Mouse (Mus musculus): Measurements from ENCODE around the gene Egfr. TPM values are rescaled to one million over a fixed set of nuclear protein-coding genes. Genes with fewer than 3 reads are reported as not detected.

Gene Egfr
- polyA plus RNA-seq, 1 experiment from 2014 or later: 21.8 TPM

GRCm38 (mm10) chr11:16767984-16768383, 16.0 kb downstream of the Egfr start:
- Histone ChIP-seq H3K9me3 (ENCODE audit: control insufficient read depth, low read depth, low read length) (no peaks in the 10 kb centered on the region), H3K27ac (ENCODE audit: low read length) (no peak overlapping the region), H3K4me2 (replicated peaks; ENCODE audit: low read depth, low read length) (no peak overlapping the region), H3K9ac (replicated peaks; ENCODE audit: low read depth, low read length) (no peak overlapping the region), H3K4me3 (ENCODE audit: low read depth, low read length) (no peak overlapping the region), H3K27me3 (ENCODE audit: control insufficient read depth, insufficient read depth, low read length) (no peaks in the 10 kb centered on the region), H3K36me3 (ENCODE audit: control insufficient read depth, insufficient read depth, low read length) (no peaks in the 10 kb centered on the region), H3K4me1 (ENCODE audit: control insufficient read depth, insufficient read depth, low read length) (peaks cover 16% of the 10 kb centered on the region)
- WGBS: 92% methylated on average over 2 of the region's 2 CpGs
- no peak for ATAC-seq (ENCODE audit: insufficient number of reproducible peaks, insufficient read depth, low FRiP score, low read depth)

DNA sequence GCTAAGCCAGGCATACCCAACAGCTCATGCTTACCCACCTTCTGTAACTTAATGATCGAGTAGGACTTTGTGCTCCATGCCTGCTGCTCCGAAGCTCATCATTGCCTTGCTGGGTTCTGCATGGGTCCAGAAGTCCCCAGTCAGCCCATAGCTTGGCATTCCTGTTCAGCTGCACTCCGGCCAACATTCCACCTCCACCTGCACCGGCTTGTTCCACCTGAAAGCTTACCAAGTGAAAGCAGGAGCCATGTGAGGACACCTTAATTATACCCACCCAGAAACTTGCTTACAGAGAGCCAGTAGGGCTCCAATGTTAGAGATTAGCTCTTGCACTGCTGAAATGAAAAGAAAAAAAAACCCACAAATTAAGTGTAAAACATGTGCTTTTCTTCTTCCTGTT, 17.3 kb downstream of the Egfr start:
- no peaks in the 10 kb centered on the region for H3K9me3 ChIP-seq (ENCODE audit: control insufficient read depth, low read depth, low read length)
- H3K27ac ChIP-seq (ENCODE audit: low read length): peak overlapping the region; percentile 40; the same call in 1 of the 2 replicates
- H3K36me3 ChIP-seq (ENCODE audit: control insufficient read depth, insufficient read depth, low read length): no peaks in the 10 kb centered on the region
- ATAC-seq (ENCODE audit: insufficient number of reproducible peaks, insufficient read depth, low FRiP score, low read depth): no peak
- H3K27me3 ChIP-seq (ENCODE audit: control insufficient read depth, insufficient read depth, low read length): no peaks in the 10 kb centered on the region
- no peak overlapping the region for H3K4me2 ChIP-seq (replicated peaks; ENCODE audit: low read depth, low read length)
- H3K4me3 ChIP-seq (ENCODE audit: low read depth, low read length): no peak overlapping the region
- H3K4me1 ChIP-seq (ENCODE audit: control insufficient read depth, insufficient read depth, low read length): peaks cover 16% of the 10 kb centered on the region
- H3K9ac ChIP-seq (replicated peaks; ENCODE audit: low read depth, low read length): no peak overlapping the region
- WGBS: 81% methylated on average over 4 of the region's 4 CpGs

- ATAC-seq (ENCODE audit: insufficient number of reproducible peaks, insufficient read depth, low FRiP score, low read depth): peak; percentile 76; the same call in 1 of the 2 replicates
- H3K27me3 ChIP-seq (ENCODE audit: control insufficient read depth, insufficient read depth, low read length): no peaks in the 10 kb centered on the region
- peaks cover 16% of the 10 kb centered on the region for H3K4me1 ChIP-seq (ENCODE audit: control insufficient read depth, insufficient read depth, low read length)
- H3K4me3 ChIP-seq (ENCODE audit: low read depth, low read length): no peak overlapping the region
- H3K9ac ChIP-seq (replicated peaks; ENCODE audit: low read depth, low read length): no peak overlapping the region
- H3K27ac ChIP-seq (ENCODE audit: low read length): no peak overlapping the region
- WGBS: 40% methylated on average over 3 of the region's 3 CpGs
- no peaks in the 10 kb centered on the region for H3K9me3 ChIP-seq (ENCODE audit: control insufficient read depth, low read depth, low read length)
- no peaks in the 10 kb centered on the region for H3K36me3 ChIP-seq (ENCODE audit: control insufficient read depth, insufficient read depth, low read length)
- no peak overlapping the region for H3K4me2 ChIP-seq (replicated peaks; ENCODE audit: low read depth, low read length)
These were observed 17.8 kb downstream of the Egfr start for GRCm38 (mm10) chr11:16769709-16770303.

DNA sequence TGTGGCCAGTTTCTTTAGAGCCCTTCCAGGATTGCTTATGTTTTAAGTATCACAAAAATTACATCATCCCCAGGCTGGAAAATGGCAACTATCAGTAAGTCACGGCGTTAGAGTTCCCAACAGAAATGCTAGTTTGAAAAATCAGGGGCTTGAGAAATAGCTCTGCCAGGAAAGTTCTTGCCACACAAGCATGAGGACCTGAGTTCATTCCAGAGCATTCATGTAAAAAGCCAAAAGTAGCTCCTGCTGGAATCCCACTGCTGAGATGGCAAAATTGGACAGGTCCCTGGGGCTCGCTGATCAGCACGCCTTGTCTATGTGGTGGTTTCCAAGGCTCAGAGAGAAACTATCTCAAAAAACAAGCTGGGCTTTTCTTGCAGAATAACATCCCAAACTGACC, 19.0 kb downstream of the Egfr start:
- Histone ChIP-seq H3K4me2 (replicated peaks; ENCODE audit: low read depth, low read length) (no peak overlapping the region), H3K9me3 (ENCODE audit: control insufficient read depth, low read depth, low read length) (no peaks in the 10 kb centered on the region), H3K27me3 (ENCODE audit: control insufficient read depth, insufficient read depth, low read length) (no peaks in the 10 kb centered on the region), H3K4me1 (ENCODE audit: control insufficient read depth, insufficient read depth, low read length) (peaks cover 16% of the 10 kb centered on the region), H3K27ac (ENCODE audit: low read length) (no peak overlapping the region), H3K36me3 (ENCODE audit: control insufficient read depth, insufficient read depth, low read length) (no peaks in the 10 kb centered on the region), H3K4me3 (ENCODE audit: low read depth, low read length) (no peak overlapping the region), H3K9ac (replicated peaks; ENCODE audit: low read depth, low read length) (no peak overlapping the region)
- 71% methylated on average over 4 of the region's 4 CpGs for WGBS
- ATAC-seq (ENCODE audit: insufficient number of reproducible peaks, insufficient read depth, low FRiP score, low read depth): no peak

DNA sequence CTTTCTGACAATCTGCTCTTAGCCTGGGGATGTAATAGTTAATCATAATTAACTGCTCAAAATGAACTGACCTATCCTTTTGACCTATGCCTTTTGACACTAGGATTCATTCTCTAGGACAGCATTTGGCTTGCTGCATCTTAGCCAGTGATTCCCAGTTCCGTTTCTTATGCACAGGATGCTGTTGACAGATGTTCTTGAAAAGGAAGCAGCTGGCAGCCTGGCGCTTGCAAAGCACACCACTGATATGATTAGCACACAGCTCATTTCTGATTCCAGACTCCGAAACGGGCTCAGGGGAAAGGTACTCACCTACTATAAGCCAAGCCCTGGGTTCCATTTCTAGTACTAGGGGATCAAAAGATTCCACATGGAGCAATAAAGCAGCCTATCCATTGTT, 20.7 kb downstream of the Egfr start:
- no peaks in the 10 kb centered on the region for H3K9me3 ChIP-seq (ENCODE audit: control insufficient read depth, low read depth, low read length)
- H3K4me2 ChIP-seq (replicated peaks; ENCODE audit: low read depth, low read length): no peak overlapping the region
- H3K36me3 ChIP-seq (ENCODE audit: control insufficient read depth, insufficient read depth, low read length): no peaks in the 10 kb centered on the region
- WGBS: 31% methylated on average over 4 of the region's 4 CpGs
- no peak overlapping the region for H3K4me3 ChIP-seq (ENCODE audit: low read depth, low read length)
- H3K27ac ChIP-seq (ENCODE audit: low read length): no peak overlapping the region
- ATAC-seq (ENCODE audit: insufficient number of reproducible peaks, insufficient read depth, low FRiP score, low read depth): no peak
- H3K4me1 ChIP-seq (ENCODE audit: control insufficient read depth, insufficient read depth, low read length): peaks cover 19% of the 10 kb centered on the region
- H3K27me3 ChIP-seq (ENCODE audit: control insufficient read depth, insufficient read depth, low read length): no peaks in the 10 kb centered on the region
- H3K9ac ChIP-seq (replicated peaks; ENCODE audit: low read depth, low read length): no peak overlapping the region

GRCm38 (mm10) chr11:16776967-16777366, 25.0 kb downstream of the Egfr start:
- Histone ChIP-seq H3K36me3 (ENCODE audit: control insufficient read depth, insufficient read depth, low read length) (no peaks in the 10 kb centered on the region), H3K4me1 (ENCODE audit: control insufficient read depth, insufficient read depth, low read length) (peaks cover 16% of the 10 kb centered on the region), H3K9ac (replicated peaks; ENCODE audit: low read depth, low read length) (no peak overlapping the region), H3K9me3 (ENCODE audit: control insufficient read depth, low read depth, low read length) (no peaks in the 10 kb centered on the region), H3K27me3 (ENCODE audit: control insufficient read depth, insufficient read depth, low read length) (no peaks in the 10 kb centered on the region), H3K4me2 (replicated peaks; ENCODE audit: low read depth, low read length) (no peak overlapping the region), H3K27ac (ENCODE audit: low read length) (peak overlapping the region; percentile 23; the same call in 1 of the 2 replicates), H3K4me3 (ENCODE audit: low read depth, low read length) (no peak overlapping the region)
- ATAC-seq (ENCODE audit: insufficient number of reproducible peaks, insufficient read depth, low FRiP score, low read depth): peak; percentile 58; the same call in 1 of the 2 replicates
- WGBS: 18% methylated on average over 2 of the region's 2 CpGs

DNA sequence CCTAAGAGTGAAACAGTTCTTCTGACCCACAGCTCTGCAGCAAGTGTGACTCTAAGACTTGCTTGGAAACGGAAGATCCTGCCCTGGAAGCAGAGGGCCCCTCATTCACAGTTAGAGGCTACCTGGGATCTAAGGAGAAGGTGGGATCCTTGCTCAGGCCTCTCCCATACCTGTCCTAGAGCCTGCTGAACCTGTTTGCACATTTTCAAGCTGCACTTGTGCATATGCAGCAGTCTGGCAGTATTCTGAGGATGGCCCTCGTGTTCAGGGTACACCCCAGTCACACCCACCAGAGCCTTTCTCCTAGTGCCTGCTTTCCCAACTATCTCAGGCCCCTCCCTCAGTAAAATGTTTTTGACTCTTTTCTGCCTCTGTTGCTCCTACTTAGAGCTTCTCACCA, 29.6 kb downstream of the Egfr start:
- Histone ChIP-seq H3K4me3 (ENCODE audit: low read depth, low read length) (no peak overlapping the region), H3K9ac (replicated peaks; ENCODE audit: low read depth, low read length) (no peak overlapping the region), H3K4me1 (ENCODE audit: control insufficient read depth, insufficient read depth, low read length) (peaks cover 22% of the 10 kb centered on the region), H3K27me3 (ENCODE audit: control insufficient read depth, insufficient read depth, low read length) (no peaks in the 10 kb centered on the region), H3K4me2 (replicated peaks; ENCODE audit: low read depth, low read length) (no peak overlapping the region), H3K27ac (ENCODE audit: low read length) (no peak overlapping the region), H3K36me3 (ENCODE audit: control insufficient read depth, insufficient read depth, low read length) (no peaks in the 10 kb centered on the region), H3K9me3 (ENCODE audit: control insufficient read depth, low read depth, low read length) (no peaks in the 10 kb centered on the region)
- no peak for ATAC-seq (ENCODE audit: insufficient number of reproducible peaks, insufficient read depth, low FRiP score, low read depth)
- WGBS: 76% methylated on average over 2 of the region's 2 CpGs

DNA sequence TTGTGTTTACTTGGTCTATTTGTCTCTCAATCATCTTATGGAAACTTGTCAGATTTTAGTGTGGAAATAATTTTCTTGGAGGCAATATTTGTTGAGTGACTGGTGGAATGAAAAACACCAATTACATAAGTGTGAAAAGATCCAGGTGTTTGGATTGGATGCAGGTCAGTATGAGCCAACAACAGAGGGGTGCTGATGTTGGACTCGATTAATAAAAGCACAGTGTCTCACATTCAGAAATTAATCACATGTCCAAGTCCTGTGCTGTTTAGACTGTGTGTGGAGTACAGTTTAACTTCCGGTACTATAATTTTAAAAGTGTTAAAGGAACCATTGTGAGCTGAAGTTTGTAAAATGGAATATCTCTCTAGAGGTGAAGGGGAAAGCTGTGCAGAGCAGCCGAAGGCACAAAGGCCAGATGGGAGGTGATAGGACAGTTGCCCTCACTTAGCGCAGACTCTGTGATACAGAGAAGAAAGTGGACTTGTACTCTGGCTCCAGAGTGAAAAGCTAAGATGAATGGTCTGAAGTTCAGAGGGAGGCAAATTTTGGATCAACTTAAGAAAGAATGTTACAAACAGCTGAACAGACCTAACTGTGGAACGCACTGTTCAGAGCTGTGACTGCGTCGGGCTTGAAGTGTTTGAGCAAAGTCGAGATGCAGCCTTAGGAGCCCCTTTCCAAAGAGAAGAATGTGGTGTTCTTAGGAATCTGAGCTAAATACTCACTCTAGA, 32.1 kb downstream of the Egfr start:
- H3K4me1 ChIP-seq (ENCODE audit: control insufficient read depth, insufficient read depth, low read length): peaks cover 22% of the 10 kb centered on the region
- H3K4me3 ChIP-seq (ENCODE audit: low read depth, low read length): no peak overlapping the region
- H3K36me3 ChIP-seq (ENCODE audit: control insufficient read depth, insufficient read depth, low read length): no peaks in the 10 kb centered on the region
- H3K9me3 ChIP-seq (ENCODE audit: control insufficient read depth, low read depth, low read length): no peaks in the 10 kb centered on the region
- WGBS: 50% methylated on average over 8 of the region's 8 CpGs
- H3K27ac ChIP-seq (ENCODE audit: low read length): no peak overlapping the region
- H3K9ac ChIP-seq (replicated peaks; ENCODE audit: low read depth, low read length): no peak overlapping the region
- ATAC-seq (ENCODE audit: insufficient number of reproducible peaks, insufficient read depth, low FRiP score, low read depth): no peak
- no peak overlapping the region for H3K4me2 ChIP-seq (replicated peaks; ENCODE audit: low read depth, low read length)
- no peaks in the 10 kb centered on the region for H3K27me3 ChIP-seq (ENCODE audit: control insufficient read depth, insufficient read depth, low read length)
